8 mouse cellular contexts compared by ENCODE assay signal in the genomic region with DNA sequence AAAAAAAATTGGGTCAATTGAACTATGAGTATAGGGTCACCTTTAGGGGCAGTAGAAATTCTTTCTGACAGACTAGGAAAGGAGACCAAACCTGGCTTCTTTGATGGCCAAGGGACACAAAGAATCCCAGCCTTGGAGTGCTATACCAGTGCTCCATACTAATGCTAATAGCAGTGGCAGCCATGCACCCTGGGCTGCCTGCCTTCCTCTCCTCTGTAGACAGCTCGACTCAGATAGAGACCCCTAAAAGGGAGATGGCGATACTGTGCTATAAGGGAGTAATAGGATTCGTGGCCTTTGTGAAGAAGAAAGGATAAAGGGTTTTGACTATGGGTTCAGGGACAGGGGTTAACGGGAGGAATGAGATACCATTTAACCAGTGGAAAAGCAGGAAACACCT. TPM values are rescaled to one million over a fixed set of nuclear protein-coding genes. Genes with fewer than 3 reads are reported as not detected.
A peak's percentile ranks its signal among the peaks of the same experiment; 100 is the strongest.
DNase-seq lines count a peak whose midpoint lies in the region; ATAC-seq and TF ChIP-seq lines count a peak whose summit lies in the region.

No protein-coding gene starts in this region.

- H3K4me1 ChIP-seq in heart, embryonic 15.5 days (replicated peaks), result peaks cover 13% of the 10 kb centered on the region
- peaks cover 4% of the 10 kb centered on the region for H3K4me1 ChIP-seq in embryonic facial prominence, embryonic 11.5 days (ENCODE audit: control insufficient read depth, insufficient read depth, low read length)
- H3K4me1 ChIP-seq in hindbrain, postnatal 0 days (ENCODE audit: insufficient read depth, low read length), result peaks cover 16% of the 10 kb centered on the region
- peaks cover 9% of the 10 kb centered on the region; the same call in 1 of the 2 replicates for H3K4me1 ChIP-seq in midbrain, embryonic 15.5 days

- H3K9ac ChIP-seq in heart, embryonic 15.5 days, result no peak overlapping the region
- H3K9ac ChIP-seq in embryonic facial prominence, embryonic 11.5 days (replicated peaks; ENCODE audit: low read length), result no peak overlapping the region
- peak overlapping the region; percentile 95 for H3K9ac ChIP-seq in hindbrain, postnatal 0 days (replicated peaks; ENCODE audit: low read length)
- H3K9ac ChIP-seq in midbrain, embryonic 15.5 days, result peak overlapping the region; percentile 66; the same call in 1 of the 2 replicates

- H3K27me3 ChIP-seq in heart, embryonic 15.5 days, result peaks cover 47% of the 10 kb centered on the region
- H3K27me3 ChIP-seq in embryonic facial prominence, embryonic 11.5 days (ENCODE audit: control insufficient read depth, insufficient read depth, low read length), result peaks cover 16% of the 10 kb centered on the region
- no peaks in the 10 kb centered on the region for H3K27me3 ChIP-seq in hindbrain, postnatal 0 days (ENCODE audit: insufficient read depth, low read length)
- peaks cover 12% of the 10 kb centered on the region; the same call in 1 of the 2 replicates for H3K27me3 ChIP-seq in midbrain, embryonic 15.5 days (replicated peaks)

- DNase-seq in heart, postnatal 4 days, result no peak
- DNase-seq in embryonic facial prominence, embryonic 11.5 days (ENCODE audit: low spot score), result no peak
- DNase-seq in hindbrain, postnatal 0 days (ENCODE audit: low spot score), result no peak
- DNase-seq in left cerebral cortex, postnatal 14 days (ENCODE audit: low spot score in 2 of 2), result no peak
- no peak for DNase-seq in retina, embryonic 14.5 days (ENCODE audit: low spot score)
- DNase-seq in thymus, postnatal 36 days, result no peak

- 35% methylated on average over 4 of the region's 4 CpGs for WGBS in heart, embryonic 15.5 days
- WGBS in embryonic facial prominence, embryonic 11.5 days, result 42% methylated on average over 4 of the region's 4 CpGs
- WGBS in hindbrain, postnatal 0 days, result 27% methylated on average over 4 of the region's 4 CpGs
- 34% methylated on average over 4 of the region's 4 CpGs for WGBS in midbrain, embryonic 15.5 days

- no peak for TF ChIP-seq CTCF in hindbrain, postnatal 0 days (IDR thresholded peaks at IDR 0.05; ENCODE audit: low read depth)

- peak overlapping the region; percentile 55 for H3K4me3 ChIP-seq in heart, embryonic 15.5 days
- H3K4me3 ChIP-seq in embryonic facial prominence, embryonic 11.5 days (ENCODE audit: low read depth, low read length), result no peak overlapping the region; the same call in 1 of the 2 replicates
- peak overlapping the region; percentile 82 for H3K4me3 ChIP-seq in hindbrain, postnatal 0 days (ENCODE audit: low read length)
- H3K4me3 ChIP-seq in midbrain, embryonic 15.5 days, result peak overlapping the region; percentile 54

- no peak for ATAC-seq in heart, embryonic 15.5 days (replicated peaks; ENCODE audit: insufficient number of reproducible peaks, insufficient read depth, low FRiP score, low read depth)
- no peak for ATAC-seq in embryonic facial prominence, embryonic 11.5 days (replicated peaks; ENCODE audit: insufficient number of reproducible peaks, low FRiP score, low TSS enrichment, low read depth)
- peak; percentile 27; the same call in 1 of the 2 replicates for ATAC-seq in hindbrain, postnatal 0 days
- peak; percentile 49; the same call in 1 of the 2 replicates for ATAC-seq in midbrain, embryonic 15.5 days (replicated peaks)

- peak overlapping the region; percentile 93 for H3K4me2 ChIP-seq in heart, embryonic 15.5 days
- peak overlapping the region; percentile 99 for H3K4me2 ChIP-seq in embryonic facial prominence, embryonic 11.5 days (ENCODE audit: low read depth, low read length)
- H3K4me2 ChIP-seq in hindbrain, postnatal 0 days (ENCODE audit: low read depth, low read length), result peak overlapping the region; percentile 76
- peak overlapping the region; percentile 88 for H3K4me2 ChIP-seq in midbrain, embryonic 15.5 days

- intact Hi-C loops in left cerebral cortex, postnatal 14 days (cut with DNase I), result no loop called here

- H3K36me3 ChIP-seq in heart, embryonic 15.5 days, result no peaks in the 10 kb centered on the region
- H3K36me3 ChIP-seq in embryonic facial prominence, embryonic 11.5 days (replicated peaks; ENCODE audit: control insufficient read depth, insufficient read depth, low read depth, low read length), result no peaks in the 10 kb centered on the region
- no peaks in the 10 kb centered on the region for H3K36me3 ChIP-seq in hindbrain, postnatal 0 days (ENCODE audit: insufficient read depth, low read length)
- no peaks in the 10 kb centered on the region for H3K36me3 ChIP-seq in midbrain, embryonic 15.5 days (replicated peaks)

- no peaks in the 10 kb centered on the region for H3K9me3 ChIP-seq in heart, embryonic 15.5 days (replicated peaks)
- no peaks in the 10 kb centered on the region for H3K9me3 ChIP-seq in embryonic facial prominence, embryonic 11.5 days (replicated peaks; ENCODE audit: control insufficient read depth, low read length)
- H3K9me3 ChIP-seq in hindbrain, postnatal 0 days (ENCODE audit: low read length), result no peaks in the 10 kb centered on the region
- no peaks in the 10 kb centered on the region for H3K9me3 ChIP-seq in midbrain, embryonic 15.5 days

- H3K27ac ChIP-seq in heart, embryonic 15.5 days, result no peak overlapping the region
- H3K27ac ChIP-seq in embryonic facial prominence, embryonic 11.5 days (replicated peaks; ENCODE audit: low read depth, low read length), result no peak overlapping the region
- peak overlapping the region; percentile 89 for H3K27ac ChIP-seq in hindbrain, postnatal 0 days
- no peak overlapping the region for H3K27ac ChIP-seq in midbrain, embryonic 15.5 days

RNA-seq across cellular contexts. Expression of a gene that starts 0.5 kb away (rescaled TPM):
- polyA plus RNA-seq in heart, embryonic 15.5 days (2015; fragmentation: Nextera tagmentation; extraction: Ambion mirVana), result 0.06 and 0.18 TPM in 2 replicates
- not detected for total RNA-seq in heart, postnatal 4 days (2021)
- polyA plus RNA-seq in embryonic facial prominence, embryonic 11.5 days (2014; fragmentation: Nextera tagmentation; extraction: Ambion mirVana), result 0.95 and 1.6 TPM in 2 replicates
- total RNA-seq in hindbrain, postnatal 0 days (2014; rRNA removed), result 22.4 and 25.7 TPM in 2 replicates
- polyA plus RNA-seq in hindbrain, postnatal 0 days (2015; fragmentation: Nextera tagmentation; extraction: Ambion mirVana), result 8.1 and 8.5 TPM in 2 replicates
- 5.9 and 6.9 TPM in 2 replicates for polyA plus RNA-seq in midbrain, embryonic 15.5 days (2015; fragmentation: Nextera tagmentation; extraction: Ambion mirVana)
- total RNA-seq in left cerebral cortex, postnatal 14 days (2021), result 10 to 100 TPM; 11.2 to 12.5 TPM

Comparison
In these comparisons a context has a peak if more than half of its experiments do, and no peak if none do; other contexts are left out.
1. ATAC-seq: peak in hindbrain, postnatal 0 days (single experiment) and midbrain, embryonic 15.5 days (single experiment); none in heart, embryonic 15.5 days (single experiment) and embryonic facial prominence, embryonic 11.5 days (single experiment).
2. H3K9ac ChIP-seq: peak in hindbrain, postnatal 0 days (single experiment) and midbrain, embryonic 15.5 days (single experiment); none in heart, embryonic 15.5 days (single experiment) and embryonic facial prominence, embryonic 11.5 days (single experiment).
3. Peak in every context shown above with its lines, with median percentiles within 50 percentile points of each other: H3K4me2 ChIP-seq.